Mouse (Mus musculus) lung, adult 2 months (tissue): ENCODE measurements around the gene R3hdml.

Source experiments
- CTCF ChIP-seq: fragments of 200-500 bp; IDR thresholded peaks from 2 replicates; pipeline ENCODE4 v1.5.1; 2011; ENCODE audit warnings: mild to moderate bottlenecking, low read length, control low read depth; ENCODE audit not compliant: insufficient read depth
- POLR2A ChIP-seq: fragments of 200-500 bp; IDR thresholded peaks from 2 replicates; pipeline ENCODE4 v1.6.1; 2011; ENCODE audit warnings: low read depth, mild to moderate bottlenecking, control low read depth, low read length, borderline replicate concordance; ENCODE audit errors: extremely low read depth

DNA sequence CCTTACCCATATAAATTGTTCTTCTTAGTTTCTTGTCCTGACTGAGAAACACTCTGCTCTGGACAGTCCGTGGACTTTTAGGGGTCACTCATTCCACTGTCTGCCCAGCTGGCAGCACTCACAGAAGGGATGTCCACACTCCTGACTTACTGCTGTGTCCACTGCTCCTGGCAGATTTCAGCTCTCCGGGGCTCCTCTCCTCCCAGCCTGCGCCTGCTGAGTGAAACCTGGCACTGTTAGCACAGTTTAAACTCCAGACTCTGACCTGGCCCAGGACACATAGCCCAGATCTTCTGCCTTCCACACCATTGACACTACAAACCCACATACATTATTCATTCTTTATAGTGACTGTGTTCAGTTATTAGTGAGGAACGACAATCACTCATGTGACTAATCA is 28.1 kb upstream of the R3hdml start:
- TF ChIP-seq POLR2A, result no peak
- no peak for TF ChIP-seq CTCF
